Mouse (Mus musculus): ENCODE data around the gene Coro2b. TPM values are rescaled to one million over a fixed set of nuclear protein-coding genes. Genes with fewer than 3 reads are reported as not detected.
"Not testable (repeated sequence)": the region's sequence is repeated elsewhere in the genome, so short reads cannot be mapped to it uniquely, and the experiment has no call there.

Gene Coro2b
- total RNA-seq, 2 experiments from 2014 or later: 5.7 to 6.1 TPM

GRCm38 (mm10) chr9:62474206-62474605, 62.6 kb downstream of the Coro2b start:
- no peak for DNase-seq (ENCODE audit: low spot score)

GRCm38 (mm10) chr9:62471541-62472189, 65.2 kb downstream of the Coro2b start:
- no peak for DNase-seq (ENCODE audit: low spot score)

- no peak for DNase-seq (ENCODE audit: low spot score)
Measured at GRCm38 (mm10) chr9:62471041-62471440, 65.8 kb downstream of the Coro2b start.

- DNase-seq (ENCODE audit: low spot score): peak; percentile 79
Measured at GRCm38 (mm10) chr9:62470398-62470797, 66.4 kb downstream of the Coro2b start.

- DNase-seq (ENCODE audit: low spot score): no peak
Measured at GRCm38 (mm10) chr9:62469696-62470095, 67.1 kb downstream of the Coro2b start.

GRCm38 (mm10) chr9:62469143-62469542, 67.7 kb downstream of the Coro2b start:
- no peak for DNase-seq (ENCODE audit: low spot score)

GRCm38 (mm10) chr9:62467413-62467784, 69.4 kb downstream of the Coro2b start:
- DNase-seq (ENCODE audit: low spot score): no peak

- DNase-seq (ENCODE audit: low spot score): no peak
Measured at GRCm38 (mm10) chr9:62466742-62467412, 70.0 kb downstream of the Coro2b start.

GRCm38 (mm10) chr9:62466053-62466452, 70.8 kb downstream of the Coro2b start:
- DNase-seq (ENCODE audit: low spot score): no peak

GRCm38 (mm10) chr9:62464727-62465126, 72.1 kb downstream of the Coro2b start:
- no peak for DNase-seq (ENCODE audit: low spot score)

GRCm38 (mm10) chr9:62461766-62462165, 75.1 kb downstream of the Coro2b start:
- no peak for DNase-seq (ENCODE audit: low spot score)

GRCm38 (mm10) chr9:62461095-62461494, 75.7 kb downstream of the Coro2b start:
- no peak for DNase-seq (ENCODE audit: low spot score)

GRCm38 (mm10) chr9:62460086-62460485, 76.8 kb downstream of the Coro2b start:
- no peak for DNase-seq (ENCODE audit: low spot score)

- DNase-seq (ENCODE audit: low spot score): no peak
Measured at GRCm38 (mm10) chr9:62458457-62458856, 78.4 kb downstream of the Coro2b start.

GRCm38 (mm10) chr9:62456015-62456414, 80.8 kb downstream of the Coro2b start:
- DNase-seq (ENCODE audit: low spot score): peak; percentile 38

- DNase-seq (ENCODE audit: low spot score): no peak
Measured at GRCm38 (mm10) chr9:62455210-62455969, 81.5 kb downstream of the Coro2b start.

GRCm38 (mm10) chr9:62452373-62452993, 84.4 kb downstream of the Coro2b start:
- no peak for DNase-seq (ENCODE audit: low spot score)

- no peak for DNase-seq (ENCODE audit: low spot score)
Measured at GRCm38 (mm10) chr9:62451585-62452372, 85.1 kb downstream of the Coro2b start.

- DNase-seq (ENCODE audit: low spot score): no peak
Measured at GRCm38 (mm10) chr9:62450862-62451261, 86.0 kb downstream of the Coro2b start.

- DNase-seq (ENCODE audit: low spot score): no peak
Measured at GRCm38 (mm10) chr9:62450355-62450754, 86.5 kb downstream of the Coro2b start.

GRCm38 (mm10) chr9:62447337-62447736, 89.5 kb downstream of the Coro2b start:
- not testable (repeated sequence) for DNase-seq (ENCODE audit: low spot score)
